9 mouse cellular contexts compared by ENCODE assay signal in the genomic region with DNA sequence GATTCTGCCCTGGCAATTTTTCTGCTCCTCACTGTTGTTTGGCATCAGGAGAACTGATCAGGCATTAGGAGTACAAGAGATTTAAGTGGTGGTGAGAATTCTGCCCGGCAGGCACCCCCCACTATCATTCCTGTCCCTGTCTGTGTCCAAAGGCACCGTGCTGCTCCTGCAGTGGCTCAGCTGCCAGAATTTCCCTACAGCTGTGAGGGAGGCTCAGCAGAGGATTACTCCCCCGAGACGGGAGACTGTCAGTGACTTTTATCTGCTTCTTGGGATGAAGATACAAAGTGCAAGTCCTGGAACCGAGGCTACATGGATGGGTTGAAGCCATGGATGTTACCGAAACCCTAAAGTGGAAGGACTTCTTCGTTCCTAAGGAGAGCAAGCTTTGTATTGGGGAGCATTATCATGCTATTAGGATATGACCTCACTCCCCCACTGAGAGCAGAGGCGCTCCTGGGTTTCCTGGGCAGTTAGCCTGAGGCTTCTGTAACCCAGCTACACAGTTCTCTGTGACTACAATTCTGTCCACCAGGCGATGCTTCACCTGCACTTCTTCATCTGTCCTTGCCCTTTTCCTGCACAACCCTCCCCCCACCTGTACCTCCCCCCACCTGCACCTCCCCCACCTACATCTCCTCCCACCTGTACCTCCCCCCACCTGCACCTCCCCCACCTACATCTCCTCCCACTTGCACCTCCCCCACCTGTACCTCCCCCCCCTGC.
DNase-seq lines count a peak whose midpoint lies in the region; ATAC-seq lines count a peak whose summit lies in the region.
"Had no signal": no experiment of that assay in that cellular context is flagged by ENCODE, and none has a peak within 500 bp of the region (broad histone marks: within the 10 kb centered on the region; RNA-seq: fewer than 3 reads in every experiment).

No protein-coding gene starts in this region.

- no peak overlapping the region for H3K4me3 ChIP-seq in kidney, embryonic 14.5 days (ENCODE audit: low read length)
- H3K4me3 ChIP-seq in hindbrain, embryonic 14.5 days (replicated peaks; ENCODE audit: low read length): no peak overlapping the region
- H3K4me3 ChIP-seq in neural tube, embryonic 15.5 days (replicated peaks): no peak overlapping the region

- H3K9me3 ChIP-seq in kidney, embryonic 14.5 days (ENCODE audit: control insufficient read depth, low read length): no peaks in the 10 kb centered on the region
- no peaks in the 10 kb centered on the region for H3K9me3 ChIP-seq in hindbrain, embryonic 14.5 days (ENCODE audit: control insufficient read depth, low read length)
- no peaks in the 10 kb centered on the region for H3K9me3 ChIP-seq in neural tube, embryonic 15.5 days (replicated peaks)

- H3K27ac ChIP-seq in kidney, embryonic 14.5 days (ENCODE audit: low read depth, low read length): no peak overlapping the region
- peak overlapping the region; percentile 85 for H3K27ac ChIP-seq in hindbrain, embryonic 14.5 days
- H3K27ac ChIP-seq in neural tube, embryonic 15.5 days (replicated peaks): peak overlapping the region; percentile 82

- no peak overlapping the region for H3K4me2 ChIP-seq in kidney, embryonic 14.5 days (replicated peaks; ENCODE audit: low read depth, low read length)
- H3K4me2 ChIP-seq in hindbrain, embryonic 14.5 days (replicated peaks): peak overlapping the region; percentile 25
- H3K4me2 ChIP-seq in neural tube, embryonic 15.5 days: peak overlapping the region; percentile 26

- no peak overlapping the region for H3K9ac ChIP-seq in kidney, embryonic 14.5 days (ENCODE audit: low read depth, low read length)
- H3K9ac ChIP-seq in hindbrain, embryonic 14.5 days: peak overlapping the region; percentile 25; the same call in 1 of the 2 replicates
- H3K9ac ChIP-seq in neural tube, embryonic 15.5 days (replicated peaks): no peak overlapping the region; the same call in 1 of the 2 replicates

- peaks cover 3% of the 10 kb centered on the region; the same call in 1 of the 2 replicates for H3K27me3 ChIP-seq in kidney, embryonic 14.5 days (ENCODE audit: control insufficient read depth, insufficient read depth, low read length)
- no peaks in the 10 kb centered on the region for H3K27me3 ChIP-seq in hindbrain, embryonic 14.5 days (ENCODE audit: control insufficient read depth, insufficient read depth, low read length)
- H3K27me3 ChIP-seq in neural tube, embryonic 15.5 days (replicated peaks): no peaks in the 10 kb centered on the region

- no peaks in the 10 kb centered on the region for H3K4me1 ChIP-seq in kidney, embryonic 14.5 days (ENCODE audit: control insufficient read depth, insufficient read depth, low read length)
- H3K4me1 ChIP-seq in hindbrain, embryonic 14.5 days (replicated peaks; ENCODE audit: control insufficient read depth, insufficient read depth, low read length): peaks cover 51% of the 10 kb centered on the region
- peaks cover 51% of the 10 kb centered on the region for H3K4me1 ChIP-seq in neural tube, embryonic 15.5 days

- WGBS in kidney, embryonic 14.5 days: under 1% methylated on average over 9 of the region's 9 CpGs
- WGBS in hindbrain, embryonic 14.5 days: 7% methylated on average over 9 of the region's 9 CpGs
- WGBS in neural tube, embryonic 15.5 days: 4% methylated on average over 9 of the region's 9 CpGs

- no peaks in the 10 kb centered on the region for H3K36me3 ChIP-seq in kidney, embryonic 14.5 days (ENCODE audit: control insufficient read depth, insufficient read depth, low read length)
- no peaks in the 10 kb centered on the region for H3K36me3 ChIP-seq in hindbrain, embryonic 14.5 days (replicated peaks; ENCODE audit: control insufficient read depth, insufficient read depth)
- no peaks in the 10 kb centered on the region for H3K36me3 ChIP-seq in neural tube, embryonic 15.5 days

- no peak for ATAC-seq in kidney, embryonic 14.5 days (ENCODE audit: low FRiP score, low TSS enrichment)
- ATAC-seq in hindbrain, embryonic 14.5 days (ENCODE audit: low FRiP score): no peak
- peak; percentile 15; the same call in 1 of the 2 replicates for ATAC-seq in neural tube, embryonic 15.5 days (ENCODE audit: low FRiP score)
- ATAC-seq: lung, postnatal 0 days had no signal

- DNase-seq in kidney, postnatal 4 days: peak; percentile 6 to 16
- DNase-seq in embryo, embryonic 9.5 days (ENCODE audit: extremely low spot score): peak; percentile 9
- no peak for DNase-seq in hindbrain, embryonic 14.5 days (ENCODE audit: low spot score)
- no peak for DNase-seq in urinary bladder, postnatal 25 days (ENCODE audit: low spot score)
- no peak for DNase-seq in liver
- DNase-seq: gastrocnemius, postnatal 14 days had no signal

Comparison
In these comparisons a context has a peak if more than half of its experiments do, and no peak if none do; other contexts are left out.
1. DNase-seq: peak in kidney, postnatal 4 days (2 of 2) and embryo, embryonic 9.5 days (single experiment); none in hindbrain, embryonic 14.5 days (single experiment), urinary bladder, postnatal 25 days (single experiment) and liver (single experiment).